Mouse (Mus musculus) gastrocnemius, adult 8-10 months (tissue): Measurements from ENCODE around the gene Mast4. TPM values are rescaled to one million over a fixed set of nuclear protein-coding genes. Genes with fewer than 3 reads are reported as not detected.
A peak's percentile ranks its signal among the peaks of the same experiment; 100 is the strongest.
"Not testable (repeated sequence)": the region's sequence is repeated elsewhere in the genome, so short reads cannot be mapped to it uniquely, and the experiment has no call there.

Source experiments
- DNase-seq, 2 experiments: peaks; one replicate each; pipeline ENCODE4 v3.0.0; 2022; ENCODE audit warnings: low spot score in 2 of 2
- total RNA-seq, 4 experiments: library from RNA; stranded (reverse); gene quantifications; 2 replicates each; pipeline ENCODE4 v1.2.4; 2022

Mast4 gene
- total RNA-seq = 10 to 100 TPM; 39.8 to 69.8 (median 49.5) TPM

DNA sequence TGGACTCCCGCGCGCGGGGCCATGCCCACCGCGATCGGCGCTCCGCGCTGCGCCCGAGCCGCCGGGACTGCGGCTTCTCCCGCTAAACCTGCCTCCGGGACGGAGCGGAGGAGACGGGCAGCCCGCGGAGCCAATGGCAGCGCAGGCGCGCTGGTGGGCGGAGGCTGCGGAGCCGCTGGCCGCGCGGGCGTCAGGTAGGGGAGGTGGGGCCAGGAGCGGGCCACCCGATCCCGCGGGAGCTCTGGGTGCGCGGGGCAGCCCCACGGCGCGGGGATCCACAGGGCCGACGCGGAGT lies at the start of gene Mast4:
TSS of gene Mast4 (minus strand) at position 106 of the 295 bp plus-strand sequence.
- peak; percentile 47 to 70 for DNase-seq

DNA sequence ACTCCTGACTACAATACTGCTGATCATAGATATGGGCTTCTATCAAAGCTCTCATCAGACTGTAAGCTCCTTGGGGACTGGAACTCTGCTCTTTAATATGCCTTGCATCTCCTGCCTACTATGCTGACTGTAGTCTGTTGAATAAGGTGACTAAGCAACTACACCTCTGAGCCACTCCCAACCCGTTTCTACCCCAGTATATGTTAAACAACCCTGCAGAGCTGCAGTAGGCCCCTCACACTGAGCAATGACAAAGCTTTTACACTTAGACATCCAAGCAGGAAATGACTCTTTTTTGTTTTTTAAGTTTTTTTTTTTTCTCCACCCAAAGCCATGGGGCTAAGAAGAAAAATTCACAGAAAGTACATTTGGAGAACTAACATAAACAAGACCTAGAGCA lies 40.2 kb upstream of the Mast4 start:
- DNase-seq = no peak

DNA sequence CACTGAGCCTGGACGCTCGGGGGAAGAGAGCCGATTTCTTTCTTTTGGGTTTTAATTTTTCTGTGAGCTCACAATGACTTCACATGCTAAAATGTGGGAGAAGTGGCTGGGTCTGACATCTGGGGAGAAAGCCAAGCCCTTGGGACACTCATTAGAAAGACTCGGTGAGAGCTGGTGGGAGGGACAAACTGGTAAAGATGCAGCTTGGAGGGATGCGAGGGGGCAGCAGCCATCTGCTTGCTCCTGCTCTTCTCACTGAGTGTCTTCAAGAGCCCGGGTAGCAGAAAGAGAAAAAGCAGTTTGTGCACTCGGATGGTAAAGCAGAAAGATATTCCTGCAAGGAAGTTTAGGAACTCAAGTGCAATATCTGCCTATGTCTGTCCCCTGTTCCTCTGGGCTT lies 34.9 kb upstream of the Mast4 start:
- DNase-seq = no peak

DNA sequence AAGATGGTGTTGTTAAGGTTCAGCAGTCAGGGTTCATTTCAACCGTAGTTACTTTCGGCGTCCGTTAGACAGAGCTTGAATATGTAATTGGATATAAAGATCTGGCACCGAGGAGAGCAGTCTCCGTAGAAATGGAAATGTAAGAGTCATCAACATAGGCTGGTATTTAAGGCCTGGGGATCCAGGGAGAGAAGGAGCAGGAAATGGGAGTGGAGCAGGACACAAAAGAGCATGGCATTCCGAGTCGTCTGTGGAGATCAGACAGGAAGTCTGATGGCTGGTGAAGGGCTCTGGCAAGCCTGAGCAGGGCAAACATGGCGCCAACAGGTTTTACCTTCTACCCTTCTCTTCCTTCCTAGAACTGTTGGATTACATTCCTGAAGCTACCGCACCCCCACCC lies 28.9 kb upstream of the Mast4 start:
- no peak for DNase-seq

DNA sequence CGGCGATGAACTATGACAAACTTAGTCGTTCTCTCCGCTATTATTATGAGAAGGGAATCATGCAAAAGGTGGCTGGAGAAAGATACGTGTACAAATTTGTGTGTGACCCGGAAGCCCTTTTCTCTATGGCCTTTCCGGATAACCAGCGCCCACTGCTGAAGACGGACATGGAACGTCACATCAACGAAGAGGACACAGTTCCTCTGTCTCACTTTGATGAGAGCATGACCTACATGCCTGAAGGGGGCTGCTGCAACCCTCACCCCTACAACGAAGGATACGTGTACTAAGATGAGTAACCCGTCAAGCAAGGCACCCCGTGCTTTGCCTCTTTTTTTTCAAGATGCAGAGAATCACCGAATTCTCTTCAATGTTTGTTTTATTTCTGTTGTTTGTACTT lies 23.1 kb upstream of the Mast4 start:
- not testable (repeated sequence) for DNase-seq

DNA sequence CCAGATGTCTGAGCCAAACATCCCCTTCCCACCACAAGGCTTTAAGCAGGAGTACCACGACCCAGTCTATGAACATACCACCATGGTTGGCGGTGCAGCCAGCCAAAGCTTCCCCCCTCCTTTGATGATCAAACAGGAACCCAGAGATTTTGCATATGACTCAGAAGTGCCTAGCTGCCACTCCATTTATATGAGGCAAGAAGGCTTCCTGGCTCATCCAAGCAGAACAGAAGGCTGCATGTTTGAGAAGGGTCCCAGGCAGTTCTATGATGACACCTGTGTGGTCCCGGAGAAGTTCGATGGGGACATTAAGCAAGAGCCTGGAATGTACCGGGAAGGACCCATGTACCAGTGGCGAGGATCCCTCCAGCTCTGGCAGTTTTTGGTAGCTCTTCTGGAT lies 22.6 kb upstream of the Mast4 start:
- DNase-seq = not testable (repeated sequence)

DNA sequence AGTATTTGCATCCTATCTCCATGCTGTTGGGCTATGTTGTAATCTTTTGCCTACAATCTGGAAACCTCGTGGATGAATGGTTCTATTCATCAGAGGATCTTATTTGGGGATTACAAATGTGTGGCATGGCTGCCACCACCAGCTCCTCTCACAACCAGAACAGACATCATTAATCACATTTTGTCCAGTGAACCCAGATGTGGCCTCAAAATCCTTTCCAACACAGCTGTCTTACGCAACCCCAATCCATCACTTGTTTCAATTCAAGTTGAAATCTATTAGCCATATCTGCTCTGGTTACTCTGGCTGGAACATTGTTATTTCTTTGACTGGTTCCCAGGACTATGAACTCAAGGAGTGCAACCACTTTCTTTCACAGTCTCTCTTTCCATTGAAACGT lies 20.4 kb upstream of the Mast4 start:
- DNase-seq = no peak

DNA sequence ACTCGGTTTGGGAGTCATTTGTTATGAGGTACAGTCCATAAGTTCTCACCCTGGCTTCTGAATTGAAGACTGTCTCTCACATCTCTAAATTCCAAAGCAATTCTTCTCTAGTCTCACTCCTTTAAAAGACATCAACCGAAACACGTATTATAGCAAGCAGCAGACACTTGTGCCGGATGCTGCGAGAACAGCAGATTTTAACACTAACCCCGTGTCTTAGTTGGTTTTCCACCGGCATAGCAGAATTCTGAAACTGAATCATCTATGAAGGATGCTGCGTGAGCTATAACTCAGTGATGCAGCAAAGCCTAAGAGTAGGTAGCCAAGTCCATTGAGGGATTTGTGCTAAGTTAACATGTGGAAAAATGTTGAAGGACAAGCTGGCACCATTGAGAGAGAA lies 10.5 kb upstream of the Mast4 start:
- DNase-seq = no peak

DNA sequence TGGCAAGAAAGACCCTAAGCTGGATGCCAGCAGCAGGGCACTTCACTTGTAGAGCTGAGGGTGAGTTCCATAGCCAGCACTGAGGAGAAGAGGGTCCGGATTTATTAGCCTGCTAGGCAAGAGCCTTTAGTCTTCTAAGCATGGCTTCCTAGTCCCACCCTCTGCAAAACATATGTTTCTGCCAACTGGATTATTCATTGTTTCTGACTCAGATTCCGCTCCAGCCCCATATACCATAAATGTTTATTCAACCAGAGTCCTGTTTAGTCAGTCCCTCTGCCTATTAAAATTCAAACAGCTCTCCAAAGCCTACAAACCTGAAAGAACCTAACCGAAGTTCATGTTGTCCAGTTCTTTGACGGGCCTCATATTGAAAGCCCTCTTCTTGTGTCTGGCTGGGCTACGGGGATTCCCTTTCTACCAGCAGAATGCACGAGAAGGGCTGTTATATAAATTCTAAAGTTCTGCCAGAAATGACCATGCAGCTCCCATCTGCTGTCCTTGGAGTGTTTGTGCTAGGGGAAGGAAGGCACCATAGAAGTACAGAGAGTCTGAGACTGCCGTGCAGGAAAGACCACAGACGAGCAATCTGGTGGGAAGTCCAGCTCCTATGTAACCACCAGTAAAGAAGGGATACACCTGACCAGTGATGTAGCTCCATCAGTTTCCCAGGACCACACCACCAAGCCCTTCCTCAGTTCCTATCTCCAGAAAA lies 9.9 kb upstream of the Mast4 start:
- no peak for DNase-seq

DNA sequence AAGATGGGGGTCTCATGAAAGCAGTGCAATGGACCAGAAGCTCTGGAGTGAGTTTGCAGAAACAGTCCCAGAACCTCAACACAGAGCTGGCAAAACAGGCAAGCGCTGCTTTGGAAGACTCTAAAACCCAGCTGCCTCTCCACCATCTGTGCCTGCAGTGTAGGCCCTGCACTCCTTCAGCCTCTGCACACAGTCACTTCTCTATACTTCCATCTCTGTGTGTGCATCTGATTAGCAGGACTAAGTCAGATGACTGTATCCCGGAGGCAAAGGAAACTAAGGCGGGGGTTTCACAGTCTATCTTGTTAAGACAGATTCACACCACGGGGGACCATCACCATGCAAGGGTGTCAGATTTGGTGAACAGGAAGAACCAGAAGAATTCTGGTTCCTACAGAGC lies 6.7 kb upstream of the Mast4 start:
- DNase-seq = no peak

DNA sequence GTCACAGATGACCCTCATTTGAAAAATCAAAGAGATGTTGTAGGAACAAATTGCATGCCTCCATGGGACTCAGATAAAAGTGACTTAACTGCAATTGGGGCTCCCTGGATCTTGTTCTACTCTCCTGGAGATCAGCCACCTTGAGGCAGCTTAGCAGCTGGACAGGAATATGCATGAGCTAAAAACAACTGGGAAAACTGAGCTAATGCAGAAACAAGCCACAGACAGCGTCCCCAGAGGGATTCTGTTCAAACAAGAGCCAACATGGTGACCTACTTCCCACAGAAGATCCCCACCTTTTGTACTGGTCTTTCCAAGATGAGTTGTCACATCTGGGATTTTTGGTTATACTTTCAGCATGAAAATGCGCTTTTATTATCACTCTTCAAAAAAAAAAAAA lies 4.3 kb upstream of the Mast4 start:
- peak; percentile 48 to 64 for DNase-seq

DNA sequence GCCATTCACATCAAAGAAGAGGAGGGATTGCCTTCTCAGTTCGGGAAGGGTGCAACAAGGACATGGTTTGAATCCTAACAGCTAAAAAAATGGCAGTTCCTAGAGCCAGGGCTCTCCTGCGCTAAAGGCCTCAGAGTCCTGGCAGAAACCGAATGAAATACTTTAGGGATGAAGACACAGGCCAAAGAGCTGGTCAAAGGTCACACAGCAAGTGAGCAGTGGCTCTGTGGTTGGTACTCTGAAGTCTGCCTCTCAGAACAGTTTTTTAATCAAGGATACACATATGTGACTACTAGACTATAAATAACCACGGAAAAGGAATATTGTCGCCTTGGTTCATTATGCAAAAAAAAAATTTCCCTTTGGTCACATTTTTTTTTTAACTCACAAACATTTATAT lies 1.9 kb upstream of the Mast4 start:
- DNase-seq = no peak

DNA sequence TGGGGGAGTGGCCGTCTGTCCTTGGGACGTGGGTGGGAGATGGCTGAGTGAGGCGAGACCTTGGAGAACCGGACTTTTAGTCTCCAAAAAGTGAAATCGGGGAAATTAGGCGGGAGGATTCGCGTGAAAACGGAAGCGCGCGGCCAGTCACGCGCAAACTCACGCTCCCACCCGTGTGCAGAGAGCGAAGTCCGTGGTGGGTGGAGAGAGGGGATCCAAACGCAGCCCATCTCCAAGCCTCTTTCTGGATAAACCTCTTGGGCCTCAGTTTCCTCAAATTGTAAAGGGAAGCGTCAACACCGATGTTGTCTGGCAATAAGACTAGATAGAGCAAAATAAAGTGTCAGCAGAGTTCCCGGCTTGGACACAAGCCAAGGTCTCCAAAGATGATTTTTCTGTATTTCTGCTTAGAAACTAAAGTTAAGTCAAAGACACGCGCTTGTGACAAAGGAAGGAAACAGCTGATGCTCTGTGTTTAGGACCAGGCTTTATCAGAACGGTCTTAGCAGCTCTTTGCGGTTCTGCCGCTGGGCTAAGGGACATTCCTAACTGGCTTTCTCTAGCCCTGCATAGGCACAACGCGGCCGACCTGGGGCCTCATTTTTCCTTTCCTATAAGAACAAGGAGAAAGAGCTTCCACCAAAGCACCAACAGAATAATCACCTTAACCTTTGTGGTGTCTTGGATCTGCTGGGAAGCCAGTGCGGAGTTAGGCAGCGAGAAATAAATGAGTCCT lies 594 bp upstream of the Mast4 start:
- no peak for DNase-seq

DNA sequence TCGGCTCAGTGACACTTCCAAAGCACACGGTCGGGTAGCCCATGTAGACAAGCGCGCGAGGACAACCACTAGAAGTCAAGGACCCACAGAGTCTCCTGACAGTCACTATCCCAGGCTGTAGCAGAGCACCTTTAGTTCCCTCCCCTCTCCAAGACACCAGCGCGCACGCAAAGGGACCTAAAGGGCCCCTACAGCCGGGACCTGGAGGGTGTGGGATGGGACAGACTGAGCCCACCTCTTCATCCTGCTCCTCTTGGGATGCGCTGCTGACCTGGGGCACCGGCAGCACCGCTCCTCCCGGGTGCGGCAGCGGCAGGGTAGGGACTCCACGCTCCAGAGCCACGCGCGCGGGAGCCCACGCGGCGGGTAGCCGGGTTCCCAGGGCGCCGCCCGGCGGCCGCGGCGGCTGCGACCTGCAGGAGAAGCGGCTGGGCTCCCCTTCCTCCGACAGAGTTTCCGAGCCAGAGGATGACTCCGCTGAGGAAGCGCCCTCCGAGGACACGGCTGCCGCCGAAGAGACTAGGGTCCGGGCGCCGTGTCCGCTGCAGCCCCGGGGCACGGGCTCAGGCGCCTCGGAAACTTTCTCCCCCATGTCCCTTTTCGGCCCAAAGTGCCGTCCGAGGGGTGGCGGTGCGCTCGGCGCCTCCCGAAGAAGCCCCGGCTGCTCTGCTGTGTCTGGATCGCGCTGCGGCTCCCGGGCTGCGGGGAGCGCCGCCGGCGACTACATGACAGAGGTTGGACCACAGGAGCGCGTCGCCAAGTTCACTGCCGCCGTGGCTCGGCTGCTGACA lies 501 bp downstream of the Mast4 start:
- peak in 1 of 2 experiments; percentile 10 for DNase-seq

DNA sequence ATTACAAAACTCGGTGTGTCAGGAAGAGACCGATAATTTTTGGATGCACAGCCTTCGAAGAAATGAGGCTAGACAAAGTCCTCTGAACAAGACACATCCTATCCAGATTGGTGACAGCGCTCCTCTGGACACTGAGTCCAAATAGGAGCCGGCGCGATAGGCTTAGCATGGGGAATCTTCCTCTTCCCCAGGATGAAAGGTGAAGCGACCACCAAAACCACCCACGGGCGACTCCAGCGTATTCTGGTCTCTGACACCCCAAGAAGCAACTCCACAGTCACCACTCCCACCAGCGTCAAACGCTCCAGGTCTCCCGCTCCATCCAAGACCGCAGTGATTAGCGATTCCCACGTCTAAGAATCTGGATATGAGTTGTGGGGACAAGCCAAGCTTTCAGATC lies 1.1 kb downstream of the Mast4 start:
- DNase-seq = no peak

DNA sequence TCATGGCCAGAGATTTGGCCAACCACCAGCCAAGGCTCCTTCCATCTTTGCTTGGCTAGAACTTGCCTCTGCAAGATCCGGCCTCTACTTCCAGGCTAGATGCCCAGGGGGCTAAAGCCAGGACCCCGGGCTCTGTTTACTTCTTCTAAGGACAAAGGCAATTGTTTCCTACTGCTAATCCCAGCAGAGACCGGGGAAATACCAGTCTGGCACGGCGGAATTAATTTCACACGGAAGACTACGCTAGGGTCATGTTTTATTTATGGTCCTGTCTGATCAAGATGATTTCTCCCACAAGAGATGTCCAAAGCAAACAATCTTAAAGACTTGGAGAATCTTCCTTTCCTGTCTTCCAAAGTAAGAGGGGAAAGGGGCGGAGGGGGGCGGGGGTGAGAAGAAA lies 1.6 kb downstream of the Mast4 start:
- DNase-seq = no peak

DNA sequence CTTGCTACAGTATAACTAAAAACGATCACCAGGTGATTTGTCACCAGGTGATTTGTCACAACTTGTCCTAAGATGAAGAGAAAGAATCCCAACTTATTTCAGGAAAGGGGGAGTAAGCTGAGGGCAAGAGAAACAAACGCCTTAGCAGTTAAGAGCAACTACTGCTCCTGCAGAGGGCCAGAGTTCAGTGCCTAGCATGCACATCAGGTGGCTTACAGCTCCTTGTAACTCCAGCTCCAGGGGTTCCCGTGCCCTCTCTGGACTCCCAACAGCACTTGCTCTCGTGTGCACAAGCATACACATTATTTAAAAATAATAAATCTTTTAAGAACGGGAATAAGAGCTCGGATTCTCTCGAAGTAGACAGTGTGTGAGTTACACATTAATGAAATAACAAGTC lies 3.2 kb downstream of the Mast4 start:
- DNase-seq = no peak

DNA sequence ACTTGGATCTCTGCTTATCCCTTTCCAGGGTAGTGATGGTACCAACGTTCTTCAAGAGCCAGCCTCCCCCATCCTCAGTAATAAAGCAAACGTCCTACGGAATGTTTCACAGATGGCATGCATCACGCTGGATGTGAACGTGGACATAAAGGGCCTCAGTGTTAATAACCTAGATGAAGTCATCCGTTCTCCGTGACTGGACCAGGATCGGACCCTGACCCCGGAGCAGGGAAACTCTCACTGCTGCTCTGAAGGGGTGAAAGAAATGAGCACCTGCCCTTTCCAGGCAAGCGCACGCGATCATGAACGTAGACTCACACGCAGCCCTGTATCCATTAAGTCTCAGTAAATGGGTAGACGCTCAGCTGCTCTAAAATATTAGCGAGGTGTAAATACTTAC lies 6.0 kb downstream of the Mast4 start:
- DNase-seq = no peak

DNA sequence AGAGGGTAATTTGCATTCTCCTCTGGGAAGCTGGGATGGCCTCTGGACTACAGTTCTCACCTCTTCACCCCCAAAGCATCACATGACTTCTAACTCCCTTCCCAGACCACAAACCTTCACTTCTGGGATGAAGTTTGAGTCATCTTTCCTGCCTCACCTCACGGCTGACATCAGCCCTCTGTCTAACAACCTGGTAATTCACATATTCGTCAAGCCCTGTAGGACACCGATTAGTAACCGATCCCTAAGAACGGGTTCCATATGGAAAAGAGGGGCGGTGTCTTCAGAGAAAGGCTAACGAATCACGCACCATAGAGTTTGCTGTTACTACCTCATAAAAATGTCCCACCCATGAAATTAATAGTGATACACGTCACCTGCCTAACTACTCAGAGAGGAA lies 6.5 kb downstream of the Mast4 start:
- DNase-seq = no peak

DNA sequence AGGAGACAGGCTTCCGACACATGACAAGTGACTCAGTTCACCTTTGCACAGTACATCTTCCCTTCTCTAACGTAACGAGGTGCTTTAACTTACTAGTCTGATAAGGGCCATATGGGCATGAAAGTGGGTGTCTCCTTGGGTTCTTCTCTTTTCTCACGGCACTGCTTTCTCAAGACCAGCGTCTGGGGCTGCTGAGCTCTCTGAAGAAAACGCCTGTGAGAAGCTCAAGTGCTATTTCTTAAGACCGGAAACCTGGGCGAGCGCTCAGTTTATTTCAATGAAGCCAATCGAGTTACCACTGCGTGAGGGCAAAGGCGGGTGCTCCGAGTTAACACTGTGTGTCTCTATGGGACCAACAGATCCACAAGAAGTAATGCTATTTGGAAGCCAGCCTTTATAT lies 8.1 kb downstream of the Mast4 start:
- DNase-seq = no peak

DNA sequence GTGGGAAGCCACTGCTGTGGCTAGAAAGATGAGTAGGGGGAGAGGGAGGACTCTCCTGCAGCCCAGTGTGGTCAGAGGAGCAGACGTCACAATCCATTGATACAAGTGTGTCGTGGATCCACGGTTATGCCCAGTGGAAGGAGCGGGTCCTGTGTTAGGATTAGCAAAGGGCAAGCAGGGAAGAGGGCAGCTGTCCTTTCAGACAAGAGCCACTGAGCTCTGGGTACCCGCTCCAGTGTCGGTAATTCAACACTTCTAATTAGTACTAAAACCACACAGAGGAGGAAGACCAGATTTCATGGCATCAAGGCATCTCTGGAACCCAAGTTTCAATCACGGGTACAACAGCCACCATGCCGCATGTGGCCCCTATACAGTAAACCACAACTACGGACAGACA lies 14.4 kb downstream of the Mast4 start:
- DNase-seq = no peak

DNA sequence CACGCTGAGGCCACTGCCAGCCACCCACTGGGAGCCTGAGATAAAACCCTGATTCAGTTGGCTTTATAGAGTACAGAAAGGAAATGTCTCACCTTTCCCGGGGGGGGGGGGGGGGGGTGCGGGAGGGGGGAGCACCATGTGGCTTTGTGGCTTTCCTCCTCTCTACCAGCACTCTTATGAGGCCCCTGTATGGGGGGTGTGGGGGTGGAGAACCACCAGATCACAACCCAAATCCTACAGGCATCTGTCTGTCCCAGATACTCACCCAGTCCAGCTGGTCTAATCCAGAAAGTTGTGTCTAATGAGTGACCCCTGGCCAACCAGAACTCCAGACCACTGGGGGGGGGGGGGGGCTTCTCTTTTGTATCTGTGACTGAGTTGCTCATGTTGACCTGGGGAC lies 15.0 kb downstream of the Mast4 start:
- DNase-seq = no peak
